Mouse (Mus musculus) megakaryocyte, embryonic 14.5 days (primary cell): ENCODE measurements around the gene Myog.

Source experiments
- FLI1 ChIP-seq: IDR thresholded peaks from 2 replicates; pipeline ENCODE4 v1.6.1; 2012; ENCODE audit warnings: low read length, inconsistent platforms, mixed read lengths
- GATA1 ChIP-seq: IDR thresholded peaks from 3 replicates; pipeline ENCODE4 v1.6.1; 2012; ENCODE audit warnings: mixed read lengths, low read length, inconsistent platforms, borderline replicate concordance

GRCm38 (mm10) chr1:134243948-134244914 is 45.6 kb upstream of the Myog start:
- no peak for TF ChIP-seq GATA1
- TF ChIP-seq FLI1 = no peak
